Mouse (Mus musculus) v-Abl transformed pro-B cells (cell line): ENCODE results near the gene Mindy2.

Source experiments
- in situ Hi-C, 2 experiments: fragments of 400-800 bp; cut with MboI; formaldehyde crosslinking; loops; one replicate each; pipeline ENCODE4 v1.15.1; 2025; ENCODE audit not compliant: unreplicated experiment in 2 of 2

The Mindy2 gene

GRCm38 (mm10) chr9:70591486-70591885, 65.5 kb downstream of the Mindy2 start:
- in situ Hi-C loops: loop anchor here (10.0 to 25.0 kb wide), 3 partner anchors 154 to 579 kb away; partner anchors contain the start of gene Gtf2a2 (in 1 of the 2)

GRCm38 (mm10) chr9:70590775-70591174, 66.2 kb downstream of the Mindy2 start:
- in situ Hi-C loops: loop anchor here (10.0 to 25.0 kb wide), 3 partner anchors 153 to 578 kb away; partner anchors contain the start of gene Gtf2a2 (in 1 of the 2)

- in situ Hi-C loops: loop anchor here (25.0 kb wide), 2 partner anchors 150 to 575 kb away; partner anchors contain the start of gene Gtf2a2 (in 1 of the 2)
Measured at GRCm38 (mm10) chr9:70587171-70587570, 69.8 kb downstream of the Mindy2 start.

DNA sequence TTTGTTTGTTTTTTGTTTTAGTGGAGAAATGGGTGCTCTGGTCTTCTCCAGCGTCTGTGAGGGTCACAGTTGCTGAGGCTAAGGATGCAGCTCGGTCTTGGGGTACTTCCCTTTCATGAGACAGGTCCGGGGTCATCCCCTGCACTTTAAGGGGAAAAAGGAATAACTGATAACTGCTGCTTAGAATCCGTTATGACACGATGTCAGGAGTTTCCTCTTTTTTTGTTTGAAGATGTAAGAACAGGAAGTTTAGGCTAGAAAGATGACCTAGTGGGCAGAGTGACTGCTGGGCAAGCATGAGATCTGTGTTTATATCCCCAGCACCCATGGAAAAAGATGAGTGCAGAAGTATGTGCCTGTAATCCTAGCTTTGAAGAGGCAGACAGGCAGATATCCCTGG, 71.8 kb downstream of the Mindy2 start:
- in situ Hi-C loops: loop anchor here (25.0 kb wide), 2 partner anchors 148 to 573 kb away; partner anchors contain the start of gene Gtf2a2 (in 1 of the 2)

DNA sequence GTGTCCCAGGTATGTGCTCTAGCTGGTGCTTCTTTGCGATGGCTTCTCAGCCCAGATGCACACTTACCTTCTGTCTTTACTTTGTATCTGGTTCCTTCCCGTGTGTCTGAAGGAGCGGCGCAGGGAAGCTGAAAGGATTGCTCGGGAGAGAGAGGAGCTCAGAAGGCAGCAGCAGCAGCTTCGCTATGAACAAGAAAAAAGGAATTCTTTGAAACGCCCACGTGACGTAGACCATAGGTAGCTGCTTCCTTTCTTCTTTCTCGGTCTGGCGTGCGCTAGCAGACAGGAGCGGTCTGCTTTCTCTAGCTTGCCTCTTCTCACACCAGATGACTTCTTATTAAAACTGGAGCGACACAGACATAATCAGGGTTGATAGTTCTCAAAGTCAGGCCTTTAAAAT, 72.3 kb downstream of the Mindy2 start:
- in situ Hi-C loops: loop anchor here (25.0 kb wide), 2 partner anchors 147 to 572 kb away; partner anchors contain the start of gene Gtf2a2 (in 1 of the 2)

DNA sequence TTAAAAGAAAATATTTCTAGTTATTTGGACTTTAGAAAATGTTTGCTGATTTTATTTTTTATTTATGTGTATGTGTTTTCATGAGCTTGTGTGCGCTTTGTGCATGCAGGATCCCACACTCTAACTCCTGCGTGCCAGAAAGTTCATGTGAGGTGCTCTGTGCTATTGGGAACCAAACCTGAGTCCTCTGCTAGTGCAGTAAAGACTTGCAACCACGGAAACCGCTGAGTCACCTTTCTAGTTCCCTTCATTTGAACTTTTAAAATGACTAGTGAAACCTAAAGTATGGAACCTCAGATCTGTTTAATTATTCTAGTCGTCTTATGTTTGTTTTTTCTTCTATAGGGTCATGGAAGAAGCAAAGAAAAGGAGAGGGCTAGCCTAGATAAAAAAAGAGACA, 76.0 kb downstream of the Mindy2 start:
- in situ Hi-C loops: loop anchor here (25.0 kb wide), 2 partner anchors 144 to 569 kb away; partner anchors contain the start of gene Gtf2a2 (in 1 of the 2)

- in situ Hi-C loops: loop anchor here (25.0 kb wide), 2 partner anchors 141 to 566 kb away; partner anchors contain the start of gene Gtf2a2 (in 1 of the 2)
Measured at GRCm38 (mm10) chr9:70578123-70578522, 78.9 kb downstream of the Mindy2 start.

DNA sequence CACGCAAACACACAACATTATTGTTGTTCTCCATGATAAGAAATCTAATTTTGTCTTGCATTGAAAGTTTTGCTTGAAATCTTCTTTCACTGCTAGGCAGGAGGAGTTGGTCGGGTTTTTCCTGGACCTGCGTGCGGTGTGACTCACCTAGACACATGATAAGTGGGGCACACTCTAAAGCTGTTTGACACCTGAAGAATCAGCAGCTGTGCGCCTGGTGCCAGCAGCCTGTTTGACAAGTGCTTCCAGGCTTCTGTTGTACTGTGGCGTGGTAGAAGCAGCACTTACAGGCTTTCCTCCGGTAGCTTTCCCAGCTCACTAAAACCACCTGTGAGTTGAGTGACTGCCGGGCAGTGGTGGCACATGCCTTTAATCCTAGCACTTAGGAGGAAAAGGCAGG, 86.6 kb downstream of the Mindy2 start:
- in situ Hi-C loops: loop anchor here (25.0 kb wide), 2 partner anchors 358 to 458 kb away; partner anchors contain the start of gene Myo1e (in 2 of the 2)

DNA sequence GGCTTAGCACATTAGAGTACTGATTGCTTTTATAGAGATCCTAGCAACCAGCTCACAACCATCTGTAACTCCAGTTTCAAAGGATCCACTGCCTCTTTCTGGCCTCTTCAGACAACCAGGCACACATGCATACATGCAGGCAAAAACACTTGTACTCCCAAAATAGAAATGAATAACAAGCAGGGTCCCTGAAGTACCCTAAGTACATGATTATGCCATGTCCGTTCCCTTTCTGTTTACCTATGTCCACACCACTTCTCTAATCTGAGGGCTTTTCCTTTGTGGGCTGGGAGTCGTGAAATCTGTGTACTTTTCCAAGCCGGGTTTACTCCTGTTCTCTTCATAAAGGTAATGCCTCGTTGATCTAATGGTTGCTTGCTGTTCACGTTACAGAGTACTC, 89.3 kb downstream of the Mindy2 start:
- in situ Hi-C loops: loop anchor here (10.0 to 25.0 kb wide), 3 partner anchors 355 to 463 kb away; partner anchors contain the start of gene Myo1e (in 2 of the 2)

GRCm38 (mm10) chr9:70562825-70563224, 94.1 kb downstream of the Mindy2 start:
- in situ Hi-C loops: loop anchor here (10.0 to 25.0 kb wide), 3 partner anchors 351 to 458 kb away; partner anchors contain the start of gene Myo1e (in 2 of the 2)

- in situ Hi-C loops: loop anchor here (25.0 kb wide), 2 partner anchors 344 to 444 kb away; partner anchors contain the start of gene Myo1e (in 2 of the 2)
Measured at GRCm38 (mm10) chr9:70556796-70557195, 100.2 kb downstream of the Mindy2 start.

- in situ Hi-C loops: loop anchor here (25.0 kb wide), 2 partner anchors 343 to 443 kb away; partner anchors contain the start of gene Myo1e (in 2 of the 2)
Measured at GRCm38 (mm10) chr9:70555431-70555830, 101.5 kb downstream of the Mindy2 start.

DNA sequence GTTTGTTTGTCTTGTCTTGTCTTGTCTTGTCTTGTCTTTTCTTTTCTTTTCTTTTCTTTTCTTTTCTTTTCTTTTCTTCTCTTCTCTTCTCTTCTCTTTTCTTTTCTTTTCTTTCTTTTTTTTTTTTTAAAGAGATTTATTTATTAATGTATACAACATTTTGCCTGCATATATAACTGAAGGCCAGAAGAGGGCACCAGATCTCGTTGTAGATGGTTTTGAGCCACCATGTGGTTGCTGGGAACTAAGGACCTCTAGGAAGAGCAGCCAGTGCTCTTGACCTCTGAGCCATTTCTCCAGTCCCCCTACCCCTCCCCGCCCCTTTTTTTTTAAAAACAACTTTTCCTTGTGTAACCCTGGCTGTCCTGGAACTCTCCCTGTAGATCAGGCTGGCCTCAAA, 104.7 kb downstream of the Mindy2 start:
- in situ Hi-C loops: loop anchor here (5.0 to 25.0 kb wide), 3 partner anchors 135 to 440 kb away; partner anchors contain the start of gene Myo1e (in 2 of the 2)

DNA sequence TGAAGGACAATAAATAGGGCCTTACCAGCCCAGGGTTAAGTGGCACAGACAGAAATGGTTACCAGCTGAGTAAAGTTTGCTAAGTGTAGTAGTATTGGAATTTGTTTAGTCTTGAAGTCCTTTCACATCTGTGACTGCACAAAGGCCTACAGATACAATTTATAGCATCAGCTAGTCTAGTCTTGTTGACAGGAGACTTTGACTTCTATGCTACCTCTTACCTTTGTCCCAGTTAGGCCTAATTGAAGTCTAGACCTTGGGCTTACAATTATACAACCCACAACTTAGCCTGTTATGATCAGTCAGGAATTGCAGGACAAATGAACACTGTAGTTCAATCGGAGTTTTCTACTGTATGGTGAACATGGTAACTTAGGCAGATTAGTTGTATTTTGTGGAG, 105.5 kb downstream of the Mindy2 start:
- in situ Hi-C loops: loop anchor here (5.0 to 25.0 kb wide), 3 partner anchors 134 to 439 kb away; partner anchors contain the start of gene Myo1e (in 2 of the 2)
